Mouse (Mus musculus) B cell, adult 67 days (primary cell): Measurements from ENCODE around the gene Stard13. TPM values are rescaled to one million over a fixed set of nuclear protein-coding genes. Genes with fewer than 3 reads are reported as not detected.

ENCODE experiments used
- total RNA-seq, 2 experiments: library from RNA; stranded (reverse); gene quantifications; 4 replicates each; pipeline ENCODE4 v1.2.4; 2023

The Stard13 gene
- under 1 TPM in 1 of 2 experiments, not detected in 1; 0.15 TPM for total RNA-seq

DNA sequence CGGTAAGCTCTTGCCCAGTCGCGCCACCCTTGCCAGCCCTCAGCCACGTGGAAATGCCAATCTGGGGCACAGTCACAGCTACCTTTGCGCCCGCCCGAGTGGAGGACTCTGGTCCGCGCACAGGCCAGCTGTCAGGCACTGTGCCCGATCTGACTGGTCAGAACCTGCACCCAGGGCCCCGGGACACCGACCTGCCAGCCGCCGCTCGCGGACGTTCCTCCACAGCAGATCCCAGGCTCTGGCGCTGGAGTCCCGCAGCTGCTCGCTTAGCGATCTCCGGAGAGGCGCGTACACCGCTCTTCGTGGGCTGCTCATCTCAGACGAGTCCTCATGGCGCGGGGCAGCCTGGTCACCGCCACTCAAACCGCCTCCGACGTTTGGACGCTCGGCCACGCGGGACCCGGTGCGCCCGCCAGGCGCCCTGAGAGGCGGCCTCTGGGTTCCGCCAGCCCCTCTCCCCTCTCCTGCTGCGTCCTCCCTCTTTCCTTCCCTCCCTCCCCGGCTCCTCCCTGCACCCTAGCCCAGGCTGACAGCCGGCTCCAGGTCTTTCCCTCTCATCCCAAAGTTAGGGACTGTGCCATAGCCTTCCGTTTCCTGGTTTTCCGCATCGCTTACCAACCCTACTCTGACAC, at the start of gene Stard13:
TSS of gene Stard13 (minus strand) at position 437 of the 632 bp plus-strand sequence.

Other genes with a start within 250 kb of the Stard13 start
- not detected for gene Gm42906, start 194.3 kb upstream of the Stard13 start, total RNA-seq